Mouse (Mus musculus) thymus, adult 2 months (tissue): ENCODE data around the gene Igflr1.

Experiments
- CTCF ChIP-seq: fragments of 200-500 bp; IDR thresholded peaks from 2 replicates; pipeline ENCODE4 v1.5.1; 2012; ENCODE audit warnings: mild to moderate bottlenecking, control low read depth, low read length, moderate library complexity, borderline replicate concordance; ENCODE audit not compliant: control insufficient read depth, poor library complexity, insufficient read depth; ENCODE audit errors: extremely low read depth
- POLR2A ChIP-seq: fragments of 200-500 bp; IDR thresholded peaks from 2 replicates; pipeline ENCODE4 v1.6.1; 2012; ENCODE audit warnings: mild to moderate bottlenecking, low read length, control low read depth, moderate library complexity; ENCODE audit not compliant: control insufficient read depth, poor library complexity, insufficient read depth; ENCODE audit errors: extremely low read depth

DNA sequence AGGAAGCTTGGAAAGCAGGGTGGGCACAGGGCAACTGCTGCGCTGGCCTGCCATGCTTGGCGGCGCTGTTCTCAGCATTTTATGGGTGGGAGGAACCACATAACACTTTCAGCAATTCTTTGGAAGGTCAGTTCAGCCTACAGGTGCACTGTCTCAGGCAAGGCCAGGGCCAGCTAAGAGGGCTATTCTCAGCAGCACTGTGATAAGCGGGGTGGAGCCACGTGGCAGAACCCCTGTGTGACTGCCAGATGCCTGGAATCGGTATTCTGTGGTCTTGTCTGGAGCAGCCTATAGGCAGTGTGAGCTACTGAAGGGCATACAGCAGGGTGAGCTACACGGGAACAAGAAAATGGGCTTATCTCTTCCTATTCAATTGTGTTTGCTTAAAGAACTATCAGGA, 44.8 kb downstream of the Igflr1 start:
- no peak for TF ChIP-seq POLR2A
- no peak for TF ChIP-seq CTCF
